Mouse (Mus musculus) lung, embryonic 14.5 days (tissue): ENCODE results near the gene Nkap. TPM values are rescaled to one million over a fixed set of nuclear protein-coding genes. Genes with fewer than 3 reads are reported as not detected.
"Not testable (repeated sequence)": the region's sequence is repeated elsewhere in the genome, so short reads cannot be mapped to it uniquely, and the experiment has no call there.

ENCODE experiments used
- ATAC-seq: fragments of 200-750 bp; cut with Nextera tagmentation; 2 replicates; pipeline ENCODE4 v1.8.0; 2017; ENCODE audit warnings: mild to moderate bottlenecking, moderate TSS enrichment, moderate library complexity; ENCODE audit not compliant: insufficient read depth
- DNase-seq: peaks from one replicate; pipeline ENCODE4 v3.0.0-alpha.2; 2015
- H3K27ac ChIP-seq: fragments of 300-500 bp; sonication (generic); 2 replicates; pipeline ENCODE4 v1.5.1; 2014; ENCODE audit warnings: low read depth, mild to moderate bottlenecking, moderate library complexity
- H3K27me3 ChIP-seq: fragments of 300-500 bp; sonication (generic); 2 replicates; pipeline ENCODE4 v1.6.1; 2014; ENCODE audit warnings: low read length, control low read depth; ENCODE audit not compliant: insufficient read depth
- H3K36me3 ChIP-seq: fragments of 300-500 bp; sonication (generic); 2 replicates; pipeline ENCODE4 v1.6.1; 2014; ENCODE audit warnings: control low read depth; ENCODE audit not compliant: insufficient read depth
- H3K4me1 ChIP-seq: fragments of 300-500 bp; sonication (generic); 2 replicates; pipeline ENCODE4 v1.6.1; 2014; ENCODE audit warnings: antibody characterized with exemption, control low read depth; ENCODE audit not compliant: insufficient read depth
- H3K4me2 ChIP-seq: fragments of 300-500 bp; sonication (generic); 2 replicates; pipeline ENCODE4 v1.6.1; 2014; ENCODE audit warnings: mild to moderate bottlenecking
- H3K4me3 ChIP-seq: fragments of 300-500 bp; sonication (generic); 2 replicates; pipeline ENCODE4 v1.5.1; 2014; ENCODE audit warnings: low read depth, low read length
- H3K9ac ChIP-seq: fragments of 300-500 bp; sonication (generic); 2 replicates; pipeline ENCODE4 v1.6.1; 2014
- H3K9me3 ChIP-seq: fragments of 300-500 bp; sonication (generic); 2 replicates; pipeline ENCODE4 v1.6.1; 2016; ENCODE audit warnings: low read depth, low read length, control low read depth
- CTCF ChIP-seq: IDR thresholded peaks from 2 replicates; pipeline ENCODE4 v1.5.1; 2016; ENCODE audit warnings: antibody characterized with exemption, low read depth
- WGBS: fragments of 180-500 bp; shearing (Covaris S2); extraction: QIAGEN DNeasy Blood & Tissue Kit; methylation state at CpG from one replicate; pipeline ENCODE4 v1.1.7; 2014; 5-methylcytosine and 5-hydroxymethylcytosine counted together
- polyA plus RNA-seq: library from polyadenylated mRNA; unstranded; fragments of >200 nt; fragmentation: Nextera tagmentation; extraction: Ambion mirVana; gene quantifications from 2 replicates; pipeline ENCODE4 v1.2.1, GENCODE M21; 2014

Nkap gene
- polyA plus RNA-seq, result 13.6 and 15.9 TPM in 2 replicates

- peak within 1 kb of the TSS; percentile 59 for H3K4me2 ChIP-seq
- peak within 1 kb of the TSS; percentile 61 for H3K4me3 ChIP-seq
- ATAC-seq (peak; percentile 92), DNase-seq (peak; percentile 88)
- H3K27ac ChIP-seq, result peak within 1 kb of the TSS; percentile 82
- TF ChIP-seq CTCF, result no peak
- WGBS, result 9% methylated on average over 58 of the region's 58 CpGs
- H3K9me3 ChIP-seq, result no peaks in the 10 kb centered on the region
- no peaks in the 10 kb centered on the region for H3K4me1 ChIP-seq
- no peaks in the 10 kb centered on the region for H3K36me3 ChIP-seq
- no peaks in the 10 kb centered on the region for H3K27me3 ChIP-seq
- peak within 1 kb of the TSS; percentile 76 for H3K9ac ChIP-seq
Measured at GRCm38 (mm10) chrX:37126671-37127358, at the start of gene Nkap. TSS of gene Nkap (plus strand) at chrX:37126795.

GRCm38 (mm10) chrX:37080345-37080744 lies 46.2 kb upstream of the Nkap start:
- not testable (repeated sequence) for H3K4me2 ChIP-seq, H3K4me1 ChIP-seq, H3K9ac ChIP-seq, H3K9me3 ChIP-seq, H3K27me3 ChIP-seq, DNase-seq, H3K4me3 ChIP-seq, ATAC-seq, H3K27ac ChIP-seq
- H3K36me3 ChIP-seq, result peaks cover 28% of the 10 kb centered on the region
- 72% methylated on average over 3 of the region's 4 CpGs for WGBS

DNA sequence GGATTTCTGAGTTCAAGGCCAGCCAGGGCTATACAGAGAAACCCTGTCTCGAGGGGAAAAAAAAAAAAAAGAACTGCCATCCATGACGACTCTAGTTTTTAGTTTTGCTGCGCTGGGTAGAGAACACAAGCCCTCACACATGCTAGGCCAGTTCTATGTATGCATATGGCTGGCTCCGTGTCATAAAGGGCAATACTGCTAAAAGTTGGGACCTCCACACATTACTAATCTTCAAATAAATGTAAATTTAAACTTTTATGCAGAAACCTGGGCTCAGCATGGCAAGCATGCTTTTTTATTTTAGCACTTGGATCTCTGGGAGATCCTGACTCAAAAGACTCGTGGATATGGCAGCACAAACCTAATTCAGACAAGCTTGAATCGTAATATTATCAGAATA lies 45.4 kb upstream of the Nkap start:
- WGBS, result 59% methylated on average over 6 of the region's 6 CpGs
- ATAC-seq (no peak), DNase-seq (no peak)
- H3K4me2 ChIP-seq, result no peak overlapping the region
- no peak overlapping the region for H3K9ac ChIP-seq
- H3K27me3 ChIP-seq, result no peaks in the 10 kb centered on the region
- no peaks in the 10 kb centered on the region for H3K4me1 ChIP-seq
- H3K27ac ChIP-seq, result no peak overlapping the region
- no peak for TF ChIP-seq CTCF
- H3K9me3 ChIP-seq, result no peaks in the 10 kb centered on the region
- no peak overlapping the region for H3K4me3 ChIP-seq
- H3K36me3 ChIP-seq, result peaks cover 28% of the 10 kb centered on the region

DNA sequence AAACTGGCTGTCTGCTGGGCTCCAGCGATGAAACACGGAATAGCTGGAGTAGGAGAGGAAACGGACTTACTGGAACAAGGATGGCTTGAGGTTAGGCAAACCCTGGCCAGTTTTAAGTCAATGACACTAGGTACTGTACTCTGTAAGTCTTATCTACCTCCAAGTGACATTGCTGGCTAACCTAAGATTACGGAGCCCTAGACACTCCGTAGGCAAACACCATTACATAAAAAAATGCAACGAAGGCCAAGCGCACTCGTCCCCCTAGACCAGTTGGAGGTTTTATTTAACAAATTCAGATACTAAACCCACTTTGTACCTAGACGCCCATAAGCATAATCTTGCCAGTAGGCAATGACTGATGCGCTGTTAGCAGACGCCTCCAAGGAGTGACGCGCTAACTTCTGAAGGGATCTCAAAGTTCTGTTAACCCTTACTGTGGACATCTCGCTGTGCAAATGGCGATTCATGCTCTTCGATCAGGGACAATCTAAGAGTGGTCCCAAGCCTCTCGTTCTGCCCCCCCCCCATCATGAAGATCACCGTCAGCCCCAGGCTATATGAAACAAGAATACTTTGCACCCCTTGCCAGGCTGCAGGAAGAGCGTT lies 42.2 kb upstream of the Nkap start:
- H3K9ac ChIP-seq, result peak overlapping the region; percentile 81
- no peaks in the 10 kb centered on the region for H3K4me1 ChIP-seq
- peak overlapping the region; percentile 81 for H3K27ac ChIP-seq
- WGBS, result 9% methylated on average over 19 of the region's 19 CpGs
- H3K9me3 ChIP-seq, result no peaks in the 10 kb centered on the region
- H3K36me3 ChIP-seq, result peaks cover 28% of the 10 kb centered on the region
- ATAC-seq, result peak; percentile 16; the same call in 1 of the 2 replicates
- H3K4me2 ChIP-seq, result peak overlapping the region; percentile 75
- peak overlapping the region; percentile 59 for H3K4me3 ChIP-seq
- TF ChIP-seq CTCF, result no peak
- DNase-seq, result peak; percentile 56
- H3K27me3 ChIP-seq, result no peaks in the 10 kb centered on the region

- 12% methylated on average over 38 of the region's 38 CpGs for WGBS
- no peak for TF ChIP-seq CTCF
- Histone ChIP-seq H3K4me2 (peak within 1 kb of the TSS; percentile 75), H3K4me1 (no peaks in the 10 kb centered on the region), H3K9ac (peak within 1 kb of the TSS; percentile 81), H3K36me3 (peaks cover 28% of the 10 kb centered on the region), H3K9me3 (no peaks in the 10 kb centered on the region), H3K27ac (peak within 1 kb of the TSS; percentile 81), H3K4me3 (peak within 1 kb of the TSS; percentile 59), H3K27me3 (no peaks in the 10 kb centered on the region)
- DNase-seq (peak; percentile 92), ATAC-seq (peak; percentile 93)
Measured at GRCm38 (mm10) chrX:37084927-37085660, 41.5 kb upstream of the Nkap start, which contains the start of gene Rpl39. TSS of gene Rpl39 (minus strand) at chrX:37085402.

GRCm38 (mm10) chrX:37085665-37086064 lies 40.9 kb upstream of the Nkap start:
- TF ChIP-seq CTCF, result no peak

DNA sequence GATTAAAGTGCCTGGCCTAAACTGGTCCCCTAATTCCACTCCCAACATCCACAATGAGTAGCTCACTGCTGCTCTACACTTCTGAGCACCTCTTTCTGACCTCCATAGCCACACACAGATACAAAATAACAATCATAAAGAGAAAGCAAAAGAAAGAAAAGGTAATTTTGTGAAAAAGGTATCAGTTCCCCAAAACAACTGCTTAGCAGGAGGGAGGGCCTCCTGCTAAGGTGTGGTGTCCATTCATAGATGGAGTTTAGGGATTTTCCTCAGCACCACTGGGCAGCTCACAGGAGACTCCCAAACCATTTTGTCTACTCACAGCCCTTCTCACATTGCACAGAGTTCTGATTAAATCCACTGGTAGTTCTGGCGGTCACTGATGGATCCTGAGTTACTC lies 37.8 kb upstream of the Nkap start:
- Histone ChIP-seq H3K36me3 (peaks cover 19% of the 10 kb centered on the region), H3K9ac (no peak overlapping the region), H3K27ac (no peak overlapping the region), H3K4me1 (no peaks in the 10 kb centered on the region), H3K27me3 (no peaks in the 10 kb centered on the region), H3K9me3 (no peaks in the 10 kb centered on the region), H3K4me3 (no peak overlapping the region), H3K4me2 (no peak overlapping the region)
- 76% methylated on average over 1 of the region's 1 CpGs for WGBS
- no peak for TF ChIP-seq CTCF
- no peak for DNase-seq
- ATAC-seq, result no peak

More at GRCm38 (mm10) chrX:37085665-37086064, 40.9 kb upstream of the Nkap start:
- Histone ChIP-seq H3K4me3 (peak overlapping the region; percentile 59), H3K27me3 (no peaks in the 10 kb centered on the region), H3K9ac (peak overlapping the region; percentile 41), H3K27ac (peak overlapping the region; percentile 81; the same call in 1 of the 2 replicates), H3K9me3 (no peaks in the 10 kb centered on the region), H3K36me3 (peaks cover 27% of the 10 kb centered on the region), H3K4me2 (peak overlapping the region; percentile 53), H3K4me1 (no peaks in the 10 kb centered on the region)
- ATAC-seq, result no peak
- WGBS, result 12% methylated on average over 9 of the region's 9 CpGs
- DNase-seq, result no peak
